Mouse (Mus musculus) splenic B cell, adult 2 months (primary cell): ENCODE measurements at regions not wholly inside any gene's neighbourhood (a gene's known extent, or its start where the extent isn't known, plus 50 kb on each side); places are given as distances from the start of the nearest gene placed in this dataset.
"Not testable (repeated sequence)": the region's sequence is repeated elsewhere in the genome, so short reads cannot be mapped to it uniquely, and the experiment has no call there.

Experiments
- DNase-seq: peaks from one replicate; pipeline ENCODE4 v3.0.0-alpha.2; 2011; ENCODE audit warnings: low read depth, low spot score
- H3K27me3 ChIP-seq: 2 replicates; pipeline ENCODE4 v1.6.1; 2012; ENCODE audit warnings: mild to moderate bottlenecking, low read length, moderate library complexity, mixed read lengths; ENCODE audit not compliant: control insufficient read depth, poor library complexity, insufficient read depth, severe bottlenecking
- H3K36me3 ChIP-seq: 2 replicates; pipeline ENCODE4 v1.6.1; 2012; ENCODE audit warnings: mild to moderate bottlenecking, low read length, moderate library complexity, mixed read lengths; ENCODE audit not compliant: control insufficient read depth, poor library complexity, insufficient read depth, severe bottlenecking

- not testable (repeated sequence) for H3K36me3 ChIP-seq, H3K27me3 ChIP-seq
Measured at GRCm38 (mm10) chr12:117327086-117327485, 189.2 kb upstream of the Rapgef5 start.

GRCm38 (mm10) chr12:117330418-117330817 lies 185.9 kb upstream of the Rapgef5 start:
- Histone ChIP-seq H3K27me3 (no peaks in the 10 kb centered on the region), H3K36me3 (no peaks in the 10 kb centered on the region)
- peak; percentile 28 for DNase-seq

More at GRCm38 (mm10) chr12:117327086-117327485, 189.2 kb upstream of the Rapgef5 start:
- not testable (repeated sequence) for DNase-seq

- peak; percentile 5 for DNase-seq
- no peaks in the 10 kb centered on the region for H3K36me3 ChIP-seq
- H3K27me3 ChIP-seq: no peaks in the 10 kb centered on the region
Measured at GRCm38 (mm10) chr12:117336856-117337255, 179.4 kb upstream of the Rapgef5 start.

GRCm38 (mm10) chr12:117342321-117342720 lies 174.0 kb upstream of the Rapgef5 start:
- Histone ChIP-seq H3K27me3 (no peaks in the 10 kb centered on the region), H3K36me3 (no peaks in the 10 kb centered on the region)

GRCm38 (mm10) chr12:117343121-117343520 lies 173.2 kb upstream of the Rapgef5 start:
- no peak for DNase-seq
- Histone ChIP-seq H3K27me3 (no peaks in the 10 kb centered on the region), H3K36me3 (no peaks in the 10 kb centered on the region)

More at GRCm38 (mm10) chr12:117342321-117342720, 174.0 kb upstream of the Rapgef5 start:
- DNase-seq: no peak

- not testable (repeated sequence) for H3K36me3 ChIP-seq, H3K27me3 ChIP-seq, DNase-seq
Measured at GRCm38 (mm10) chr12:117343605-117344004, 172.7 kb upstream of the Rapgef5 start.

GRCm38 (mm10) chr12:117344266-117345087 lies 171.8 kb upstream of the Rapgef5 start:
- Histone ChIP-seq H3K27me3 (no peaks in the 10 kb centered on the region), H3K36me3 (no peaks in the 10 kb centered on the region)
- DNase-seq: no peak

GRCm38 (mm10) chr12:117345088-117345977 lies 170.9 kb upstream of the Rapgef5 start:
- Histone ChIP-seq H3K36me3 (no peaks in the 10 kb centered on the region), H3K27me3 (no peaks in the 10 kb centered on the region)
- no peak for DNase-seq

- Histone ChIP-seq H3K27me3 (no peaks in the 10 kb centered on the region), H3K36me3 (no peaks in the 10 kb centered on the region)
- no peak for DNase-seq
Measured at GRCm38 (mm10) chr12:117346091-117346490, 170.2 kb upstream of the Rapgef5 start.

- Histone ChIP-seq H3K36me3 (no peaks in the 10 kb centered on the region), H3K27me3 (no peaks in the 10 kb centered on the region)
- no peak for DNase-seq
Measured at GRCm38 (mm10) chr12:117347135-117347534, 169.1 kb upstream of the Rapgef5 start.

- H3K27me3 ChIP-seq: no peaks in the 10 kb centered on the region
- no peaks in the 10 kb centered on the region for H3K36me3 ChIP-seq
- DNase-seq: peak; percentile 28
Measured at GRCm38 (mm10) chr12:117348516-117348915, 167.8 kb upstream of the Rapgef5 start.

GRCm38 (mm10) chr12:117351900-117352299 lies 164.4 kb upstream of the Rapgef5 start:
- no peak for DNase-seq
- Histone ChIP-seq H3K36me3 (no peaks in the 10 kb centered on the region), H3K27me3 (no peaks in the 10 kb centered on the region)

GRCm38 (mm10) chr12:117352511-117352910 lies 163.8 kb upstream of the Rapgef5 start:
- no peaks in the 10 kb centered on the region for H3K36me3 ChIP-seq
- DNase-seq: no peak
- H3K27me3 ChIP-seq: no peaks in the 10 kb centered on the region

- no peak for DNase-seq
- H3K36me3 ChIP-seq: no peaks in the 10 kb centered on the region
- H3K27me3 ChIP-seq: no peaks in the 10 kb centered on the region
Measured at GRCm38 (mm10) chr12:117352938-117353337, 163.3 kb upstream of the Rapgef5 start.

GRCm38 (mm10) chr12:117357811-117358210 lies 158.5 kb upstream of the Rapgef5 start:
- Histone ChIP-seq H3K36me3 (no peaks in the 10 kb centered on the region), H3K27me3 (no peaks in the 10 kb centered on the region)
- DNase-seq: no peak
